Mouse (Mus musculus): ENCODE results near the gene Syap1. TPM values are rescaled to one million over a fixed set of nuclear protein-coding genes. Genes with fewer than 3 reads are reported as not detected.

Syap1 gene
- 8.4 and 15.9 TPM in 2 replicates for polyA plus RNA-seq (2011; ENCODE audit: insufficient read depth, insufficient read length, low replicate concordance, missing spikeins)

- TF ChIP-seq CTCF (IDR thresholded peaks at IDR 0.05; ENCODE audit: control insufficient read depth, insufficient read depth, low read length) (no peak), POLR2A (IDR thresholded peaks at IDR 0.05; ENCODE audit: borderline replicate concordance, control insufficient read depth, low read depth, low read length) (peak; percentile 50; the same call in 1 of the 2 replicates)
- H3K27ac ChIP-seq (ENCODE audit: control insufficient read depth, insufficient read depth, low read depth, low read length, poor library complexity) = peak within 1 kb of the TSS; percentile 56
- whole genome bisulfite sequencing = 6% methylated on average over 41 of the region's 47 CpGs
- H3K4me1 ChIP-seq (ENCODE audit: control insufficient read depth, insufficient read depth, low read length) = no peaks in the 10 kb centered on the region; the same call in 1 of the 2 replicates
- peak within 1 kb of the TSS; percentile 95 for H3K4me3 ChIP-seq (replicated peaks; ENCODE audit: control insufficient read depth, low read depth, low read length)
Observed at GRCm38 (mm10) chrX:162887931-162888511, at the start of gene Syap1. Syap1 (minus strand) TSS chrX:162888447.

- Histone ChIP-seq H3K4me1 (ENCODE audit: control insufficient read depth, insufficient read depth, low read length) (no peaks in the 10 kb centered on the region), H3K4me3 (replicated peaks; ENCODE audit: control insufficient read depth, low read depth, low read length) (no peak overlapping the region), H3K27ac (ENCODE audit: control insufficient read depth, insufficient read depth, low read depth, low read length, poor library complexity) (no peak overlapping the region)
- WGBS = 82% methylated on average over 2 of the region's 2 CpGs
- TF ChIP-seq CTCF (IDR thresholded peaks at IDR 0.05; ENCODE audit: control insufficient read depth, insufficient read depth, low read length) (no peak), POLR2A (IDR thresholded peaks at IDR 0.05; ENCODE audit: borderline replicate concordance, control insufficient read depth, low read depth, low read length) (no peak)
Observed at GRCm38 (mm10) chrX:162931467-162931866, 43.2 kb upstream of the Syap1 start.

GRCm38 (mm10) chrX:162921487-162922125, 33.4 kb upstream of the Syap1 start:
- TF ChIP-seq CTCF (IDR thresholded peaks at IDR 0.05; ENCODE audit: control insufficient read depth, insufficient read depth, low read length) (no peak), POLR2A (IDR thresholded peaks at IDR 0.05; ENCODE audit: borderline replicate concordance, control insufficient read depth, low read depth, low read length) (no peak)
- H3K4me1 ChIP-seq (ENCODE audit: control insufficient read depth, insufficient read depth, low read length) = no peaks in the 10 kb centered on the region
- 75% methylated on average over 8 of the region's 8 CpGs for WGBS
- no peak overlapping the region for H3K27ac ChIP-seq (ENCODE audit: control insufficient read depth, insufficient read depth, low read depth, low read length, poor library complexity)
- H3K4me3 ChIP-seq (replicated peaks; ENCODE audit: control insufficient read depth, low read depth, low read length) = no peak overlapping the region

GRCm38 (mm10) chrX:162915697-162916096, 27.4 kb upstream of the Syap1 start:
- 16% methylated on average over 5 of the region's 5 CpGs for WGBS
- no peak overlapping the region for H3K4me3 ChIP-seq (replicated peaks; ENCODE audit: control insufficient read depth, low read depth, low read length)
- no peaks in the 10 kb centered on the region for H3K4me1 ChIP-seq (ENCODE audit: control insufficient read depth, insufficient read depth, low read length)
- H3K27ac ChIP-seq (ENCODE audit: control insufficient read depth, insufficient read depth, low read depth, low read length, poor library complexity) = no peak overlapping the region
- no peak for TF ChIP-seq CTCF (IDR thresholded peaks at IDR 0.05; ENCODE audit: control insufficient read depth, insufficient read depth, low read length)
- TF ChIP-seq POLR2A (IDR thresholded peaks at IDR 0.05; ENCODE audit: borderline replicate concordance, control insufficient read depth, low read depth, low read length) = no peak

- WGBS = 87% methylated on average over 3 of the region's 3 CpGs
- Histone ChIP-seq H3K27ac (ENCODE audit: control insufficient read depth, insufficient read depth, low read depth, low read length, poor library complexity) (no peak overlapping the region), H3K4me1 (ENCODE audit: control insufficient read depth, insufficient read depth, low read length) (no peaks in the 10 kb centered on the region), H3K4me3 (replicated peaks; ENCODE audit: control insufficient read depth, low read depth, low read length) (no peak overlapping the region)
- TF ChIP-seq CTCF (IDR thresholded peaks at IDR 0.05; ENCODE audit: control insufficient read depth, insufficient read depth, low read length) (no peak), POLR2A (IDR thresholded peaks at IDR 0.05; ENCODE audit: borderline replicate concordance, control insufficient read depth, low read depth, low read length) (no peak)
Observed at GRCm38 (mm10) chrX:162913651-162914050, 25.4 kb upstream of the Syap1 start.

GRCm38 (mm10) chrX:162907554-162907953, 19.3 kb upstream of the Syap1 start:
- Histone ChIP-seq H3K27ac (ENCODE audit: control insufficient read depth, insufficient read depth, low read depth, low read length, poor library complexity) (no peak overlapping the region), H3K4me3 (replicated peaks; ENCODE audit: control insufficient read depth, low read depth, low read length) (no peak overlapping the region), H3K4me1 (ENCODE audit: control insufficient read depth, insufficient read depth, low read length) (no peaks in the 10 kb centered on the region)
- whole genome bisulfite sequencing = 84% methylated on average over 3 of the region's 3 CpGs
- no peak for TF ChIP-seq CTCF (IDR thresholded peaks at IDR 0.05; ENCODE audit: control insufficient read depth, insufficient read depth, low read length)
- no peak for TF ChIP-seq POLR2A (IDR thresholded peaks at IDR 0.05; ENCODE audit: borderline replicate concordance, control insufficient read depth, low read depth, low read length)

GRCm38 (mm10) chrX:162902040-162902734, 13.9 kb upstream of the Syap1 start:
- Histone ChIP-seq H3K4me3 (replicated peaks; ENCODE audit: control insufficient read depth, low read depth, low read length) (peak overlapping the region; percentile 64), H3K27ac (ENCODE audit: control insufficient read depth, insufficient read depth, low read depth, low read length, poor library complexity) (peak overlapping the region; percentile 94), H3K4me1 (ENCODE audit: control insufficient read depth, insufficient read depth, low read length) (no peaks in the 10 kb centered on the region)
- TF ChIP-seq CTCF (IDR thresholded peaks at IDR 0.05; ENCODE audit: control insufficient read depth, insufficient read depth, low read length) = no peak
- no peak for TF ChIP-seq POLR2A (IDR thresholded peaks at IDR 0.05; ENCODE audit: borderline replicate concordance, control insufficient read depth, low read depth, low read length)
- 16% methylated on average over 29 of the region's 29 CpGs for WGBS

GRCm38 (mm10) chrX:162901371-162902039, 13.3 kb upstream of the Syap1 start:
- Histone ChIP-seq H3K27ac (ENCODE audit: control insufficient read depth, insufficient read depth, low read depth, low read length, poor library complexity) (peak overlapping the region; percentile 94), H3K4me1 (ENCODE audit: control insufficient read depth, insufficient read depth, low read length) (no peaks in the 10 kb centered on the region), H3K4me3 (replicated peaks; ENCODE audit: control insufficient read depth, low read depth, low read length) (peak overlapping the region; percentile 64)
- TF ChIP-seq POLR2A (IDR thresholded peaks at IDR 0.05; ENCODE audit: borderline replicate concordance, control insufficient read depth, low read depth, low read length) (peak; percentile 32; the same call in 1 of the 2 replicates), CTCF (IDR thresholded peaks at IDR 0.05; ENCODE audit: control insufficient read depth, insufficient read depth, low read length) (peak; percentile 1; the same call in 1 of the 2 replicates)
- 15% methylated on average over 24 of the region's 25 CpGs for WGBS

Measured in bone marrow, adult 2 months (tissue).